Mouse (Mus musculus) CH12.LX (cell line): ENCODE measurements around the gene Pcna. TPM values are rescaled to one million over a fixed set of nuclear protein-coding genes. Genes with fewer than 3 reads are reported as not detected.

Experiments
- DNase-seq: peaks from one replicate; pipeline ENCODE4 v3.0.0-alpha.2; 2013; ENCODE audit errors: extremely low read depth
- H3K27ac ChIP-seq: 2 replicates; pipeline ENCODE4 v1.5.1; 2012; ENCODE audit warnings: low read depth, mild to moderate bottlenecking, control low read depth, moderate library complexity; ENCODE audit not compliant: insufficient read depth
- H3K27me3 ChIP-seq: replicated peaks from 2 replicates; pipeline ENCODE3; 2012; ENCODE audit warnings: inconsistent platforms
- H3K36me3 ChIP-seq, 2 experiments: replicated peaks in 1 of 2; 2 replicates each; pipeline versions ENCODE3 to v1.6.1; 2012; ENCODE audit warnings: inconsistent platforms in 1 of 2, low read length in 1 of 2, mild to moderate bottlenecking in 1 of 2, mixed read lengths in 1 of 2, moderate library complexity in 1 of 2; ENCODE audit not compliant: control insufficient read depth in 1 of 2, insufficient read depth in 1 of 2
- H3K4me1 ChIP-seq, 2 experiments: 2 replicates each; pipeline ENCODE4 v1.6.1; 2012; ENCODE audit warnings: inconsistent platforms in 1 of 2, moderate library complexity in 1 of 2; ENCODE audit not compliant: insufficient read depth in 2 of 2, control insufficient read depth in 1 of 2
- H3K4me2 ChIP-seq: 2 replicates; pipeline ENCODE4 v1.6.1; 2012; ENCODE audit warnings: low read depth, mild to moderate bottlenecking, control low read depth; ENCODE audit not compliant: poor library complexity, insufficient read depth, severe bottlenecking
- H3K4me3 ChIP-seq, 3 experiments: fragments of 150-350 bp in 1 of 3; sonication (generic) in 1 of 3; replicated peaks in 1 of 3; 2 replicates each; pipeline versions ENCODE3 to v1.5.1; 2011 to 2012; ENCODE audit warnings: low read depth in 2 of 3, low read length in 2 of 3, mild to moderate bottlenecking in 2 of 3, moderate library complexity in 2 of 3, control low read depth in 1 of 3, improper control_type of control experiment in 1 of 3, inconsistent platforms in 1 of 3, mixed read lengths in 1 of 3; ENCODE audit not compliant: poor library complexity in 1 of 3
- H3K79me2 ChIP-seq: replicated peaks from 2 replicates; pipeline ENCODE4 v1.6.1; 2012; ENCODE audit warnings: mild to moderate bottlenecking, moderate library complexity; ENCODE audit not compliant: control insufficient read depth, poor library complexity, insufficient read depth, severe bottlenecking; ENCODE audit errors: extremely low read depth
- H3K9ac ChIP-seq: 2 replicates; pipeline ENCODE4 v1.6.1; 2012; ENCODE audit warnings: low read depth, mild to moderate bottlenecking, control low read depth, moderate library complexity; ENCODE audit not compliant: insufficient read depth
- H3K9me3 ChIP-seq: replicated peaks from 2 replicates; pipeline ENCODE3; 2012; ENCODE audit warnings: low read length, inconsistent platforms, mixed read lengths
- BHLHE40 ChIP-seq: IDR thresholded peaks from 2 replicates; pipeline ENCODE4 v1.6.1; 2011; ENCODE audit warnings: mild to moderate bottlenecking, low read depth, low read length, improper control_type of control experiment
- E2F4 ChIP-seq: IDR thresholded peaks from 2 replicates; pipeline ENCODE4 v1.6.1; 2011; ENCODE audit warnings: low read depth, low read length, improper control_type of control experiment; ENCODE audit not compliant: insufficient replicate concordance
- ELF1 ChIP-seq: IDR thresholded peaks from 2 replicates; pipeline ENCODE4 v1.6.1; 2014; ENCODE audit warnings: low read depth, mild to moderate bottlenecking, inconsistent platforms, low read length, improper control_type of control experiment
- EP300 ChIP-seq: IDR thresholded peaks from 2 replicates; pipeline ENCODE4 v1.6.1; 2011; ENCODE audit warnings: low read length, improper control_type of control experiment
- ETS1 ChIP-seq: conservative IDR thresholded peaks from 2 replicates; pipeline ENCODE4 v1.6.1; 2012; ENCODE audit warnings: low read depth, mild to moderate bottlenecking, inconsistent platforms, low read length, improper control_type of control experiment, moderate library complexity
- HCFC1 ChIP-seq: IDR thresholded peaks from 2 replicates; pipeline ENCODE4 v1.6.1; 2012; ENCODE audit warnings: low read depth, mild to moderate bottlenecking, inconsistent platforms, low read length, improper control_type of control experiment
- IRF4 ChIP-seq: IDR thresholded peaks from 2 replicates; pipeline ENCODE4 v1.6.1; 2014; ENCODE audit warnings: low read depth, mild to moderate bottlenecking, inconsistent platforms, low read length, improper control_type of control experiment
- JUND ChIP-seq: conservative IDR thresholded peaks from 2 replicates; pipeline ENCODE4 v1.6.1; 2011; ENCODE audit warnings: low read depth, low read length, improper control_type of control experiment
- KAT2A ChIP-seq: IDR thresholded peaks from 2 replicates; pipeline ENCODE4 v1.6.1; 2012; ENCODE audit warnings: low read length, improper control_type of control experiment, inconsistent platforms; ENCODE audit not compliant: insufficient replicate concordance
- MAX ChIP-seq: IDR thresholded peaks from 2 replicates; pipeline ENCODE4 v1.6.1; 2011; ENCODE audit warnings: low read length, improper control_type of control experiment
- NELFE ChIP-seq: IDR thresholded peaks from 2 replicates; pipeline ENCODE4 v1.6.1; 2011; ENCODE audit warnings: low read depth, low read length, improper control_type of control experiment
- NRF1 ChIP-seq: IDR thresholded peaks from 2 replicates; pipeline ENCODE4 v1.6.1; 2014; ENCODE audit warnings: low read depth, mild to moderate bottlenecking, inconsistent platforms, low read length, improper control_type of control experiment, moderate library complexity
- POLR2A ChIP-seq: IDR thresholded peaks from 2 replicates; pipeline ENCODE4 v1.6.1; 2011; ENCODE audit warnings: low read depth, mild to moderate bottlenecking, improper control_type of control experiment, low read length
- POLR2AphosphoS2 ChIP-seq: IDR thresholded peaks from 2 replicates; pipeline ENCODE4 v1.6.1; 2011; ENCODE audit warnings: low read depth, low read length, improper control_type of control experiment
- SIN3A ChIP-seq: IDR thresholded peaks from 2 replicates; pipeline ENCODE4 v1.6.1; 2012; ENCODE audit warnings: low read length, improper control_type of control experiment, inconsistent platforms
- SMC3 ChIP-seq: IDR thresholded peaks from 2 replicates; pipeline ENCODE4 v1.6.1; 2011; ENCODE audit warnings: low read depth, low read length, improper control_type of control experiment
- TCF12 ChIP-seq: IDR thresholded peaks from 2 replicates; pipeline ENCODE4 v1.6.1; 2014; ENCODE audit warnings: low read depth, mild to moderate bottlenecking, inconsistent platforms, low read length, improper control_type of control experiment
- UBTF ChIP-seq: IDR thresholded peaks from 2 replicates; pipeline ENCODE4 v1.6.1; 2012; ENCODE audit warnings: low read depth, mild to moderate bottlenecking, inconsistent platforms, low read length, improper control_type of control experiment, moderate library complexity
- USF2 ChIP-seq: conservative IDR thresholded peaks from 2 replicates; pipeline ENCODE4 v1.6.1; 2011; ENCODE audit warnings: low read depth, low read length, improper control_type of control experiment
- ZC3H11A ChIP-seq: IDR thresholded peaks from 2 replicates; pipeline ENCODE4 v1.6.1; 2012; ENCODE audit warnings: low read depth, mild to moderate bottlenecking, inconsistent platforms, low read length, improper control_type of control experiment
- ZKSCAN1 ChIP-seq: IDR thresholded peaks from 2 replicates; pipeline ENCODE4 v1.6.1; 2012; ENCODE audit warnings: low read depth, inconsistent platforms, low read length, improper control_type of control experiment, borderline replicate concordance
- dilution Hi-C: fragments of 300-500 bp; cut with MboI; formaldehyde crosslinking; loops from 2 replicates; pipeline ENCODE4 v1.14.3; 2020; ENCODE audit warnings: low sequenced_read_pairs; ENCODE audit not compliant: extremely low pct_unique_long_range_greater_than_20kb, extremely low pct_ligation_motif_present
- in situ Hi-C: fragments of 300-500 bp; cut with MboI; formaldehyde crosslinking; loops from 3 replicates; pipeline ENCODE4 v1.14.3; 2019; ENCODE audit warnings: low sequenced_read_pairs, low pct_ligation_motif_present, low pct_unique_long_range_greater_than_20kb, mixed read lengths
- polyA plus RNA-seq: library from polyadenylated mRNA; unstranded; fragments of >175 nt; gene quantifications from 2 replicates; pipeline ENCODE4 v1.2.1, GENCODE M21; 2012; ENCODE audit warnings: low read depth; ENCODE audit not compliant: insufficient read length
- total RNA-seq, 2 experiments: library from RNA; depleted of rRNA; stranded (reverse); fragments of 300-350 nt in 1 of 2; fragments of >200 nt in 1 of 2; gene quantifications; 2 replicates each; pipeline ENCODE4 v1.2.3; 2012 to 2014

The Pcna gene
- total and polyA plus RNA-seq, 3 experiments: 354 to 839 (median 550) TPM

DNA sequence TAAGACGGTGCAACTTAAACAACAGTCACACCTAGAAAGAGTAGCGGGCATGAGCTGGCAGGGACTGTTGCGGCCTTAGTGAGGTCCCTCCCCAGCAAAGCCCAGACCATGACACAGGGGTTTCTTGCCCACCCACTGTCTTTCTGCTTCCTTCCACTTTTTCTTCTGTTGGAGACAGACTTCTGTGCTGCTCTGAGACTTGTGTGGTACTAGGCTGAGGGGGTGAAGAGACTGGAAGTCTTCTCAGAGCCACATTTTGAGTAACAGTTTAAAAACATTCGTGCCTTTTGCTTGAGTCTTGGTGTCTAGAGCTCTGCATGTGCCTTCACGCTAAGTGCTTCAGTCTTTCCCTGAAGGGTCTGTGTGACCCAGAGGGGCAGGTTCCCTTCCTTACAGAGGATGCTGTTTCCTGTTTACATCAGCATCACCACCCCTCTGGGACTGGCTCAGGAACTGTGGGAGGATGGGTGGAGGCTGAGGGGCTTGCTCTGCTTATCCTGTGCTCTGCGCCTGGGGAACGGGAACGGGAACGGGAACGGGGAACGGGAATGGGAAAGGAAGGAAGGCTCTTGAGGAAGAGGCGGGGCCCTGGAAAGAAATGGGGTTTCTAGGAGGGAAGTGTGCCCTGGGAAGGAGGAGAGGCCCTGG, 31.5 kb upstream of the Pcna start:
- Histone ChIP-seq H3K4me1 (peaks cover 21 to 62% of the 10 kb centered on the region in 2 experiments), H3K27ac (no peak overlapping the region), H3K4me3 (no peak overlapping the region), H3K9ac (no peak overlapping the region), H3K27me3 (no peaks in the 10 kb centered on the region), H3K9me3 (peaks cover 3% of the 10 kb centered on the region), H3K36me3 (peaks cover 0 to 28% of the 10 kb centered on the region in 2 experiments), H3K4me2 (no peak overlapping the region), H3K79me2 (peaks cover 10% of the 10 kb centered on the region)
- DNase-seq: no peak
- dilution Hi-C loops (no loop called here), in situ Hi-C loops (no loop called here)
- no peak for TF ChIP-seq UBTF
- no peak for TF ChIP-seq NRF1
- TF ChIP-seq TCF12: no peak
- TF ChIP-seq ZKSCAN1: no peak
- no peak for TF ChIP-seq USF2
- TF ChIP-seq KAT2A: no peak
- no peak for TF ChIP-seq NELFE
- no peak for TF ChIP-seq MAX
- TF ChIP-seq JUND: no peak
- TF ChIP-seq BHLHE40: no peak
- TF ChIP-seq E2F4: no peak
- TF ChIP-seq POLR2A: no peak
- TF ChIP-seq SMC3: no peak
- TF ChIP-seq IRF4: no peak
- no peak for TF ChIP-seq SIN3A
- no peak for TF ChIP-seq EP300
- TF ChIP-seq HCFC1: no peak
- no peak for TF ChIP-seq POLR2AphosphoS2
- TF ChIP-seq ETS1: no peak

DNA sequence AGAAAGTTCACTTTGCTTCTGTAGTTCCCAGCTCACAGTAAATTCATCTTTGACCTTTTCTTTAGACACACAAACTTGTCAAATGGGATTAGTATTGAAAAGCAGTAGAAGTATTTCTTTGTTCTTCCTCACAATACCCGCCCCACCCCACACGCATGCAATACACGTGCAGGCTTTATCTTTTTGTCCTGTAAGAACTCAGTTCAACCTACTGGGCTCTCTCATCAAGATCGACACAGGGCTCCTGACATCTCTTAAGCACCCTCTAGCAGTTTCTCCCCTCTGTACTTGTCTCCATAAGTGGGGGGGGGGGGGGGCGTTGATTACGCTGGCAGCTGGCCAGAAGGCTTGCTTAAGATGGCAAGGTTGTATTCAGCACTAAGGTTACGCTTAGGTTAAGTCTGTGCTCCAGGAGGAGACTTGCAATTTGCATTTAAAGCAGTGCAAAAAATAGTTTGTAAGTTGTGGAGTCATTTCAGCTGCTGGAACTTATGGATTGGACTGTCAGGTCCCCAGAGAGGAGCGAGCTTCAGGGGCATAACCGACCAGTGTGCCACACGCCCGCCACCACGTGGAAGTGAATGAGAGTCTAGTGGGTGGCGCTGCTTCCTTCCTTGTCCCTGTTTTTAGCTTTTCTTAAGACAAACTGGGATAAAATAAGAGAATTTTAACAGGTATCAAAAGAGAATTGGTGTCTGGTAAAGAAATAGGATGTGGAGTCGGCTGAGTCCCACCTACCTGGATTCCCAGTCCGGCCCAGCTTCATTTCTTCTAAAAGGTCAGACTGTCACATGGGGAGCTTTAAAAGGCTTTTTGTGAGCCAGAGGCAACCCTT, 30.3 kb upstream of the Pcna start:
- H3K4me1 ChIP-seq: peaks cover 26 to 68% of the 10 kb centered on the region in 2 experiments
- TF ChIP-seq ELF1: no peak
- TF ChIP-seq NELFE: no peak
- TF ChIP-seq ZC3H11A: no peak
- TF ChIP-seq, all 38 proteins: peak for 0
- H3K27ac ChIP-seq: no peak overlapping the region
- peaks cover 3% of the 10 kb centered on the region for H3K9me3 ChIP-seq
- H3K4me2 ChIP-seq: no peak overlapping the region
- no peaks in the 10 kb centered on the region for H3K27me3 ChIP-seq
- dilution Hi-C loops: no loop called here
- H3K79me2 ChIP-seq: peaks cover 11% of the 10 kb centered on the region; the same call in 1 of the 2 replicates
- peaks cover 0 to 28% of the 10 kb centered on the region in 2 experiments for H3K36me3 ChIP-seq
- no peak overlapping the region for H3K4me3 ChIP-seq
- in situ Hi-C loops: no loop called here
- H3K9ac ChIP-seq: no peak overlapping the region
- DNase-seq: no peak
